Mouse (Mus musculus) left cerebral cortex, adult 9 months (tissue): ENCODE data around the gene Sccpdh.

ENCODE experiments used
- DNase-seq, 2 experiments: peaks; one replicate each; pipeline ENCODE4 v3.0.0; 2022; ENCODE audit warnings: low spot score in 2 of 2

The Sccpdh gene

DNA sequence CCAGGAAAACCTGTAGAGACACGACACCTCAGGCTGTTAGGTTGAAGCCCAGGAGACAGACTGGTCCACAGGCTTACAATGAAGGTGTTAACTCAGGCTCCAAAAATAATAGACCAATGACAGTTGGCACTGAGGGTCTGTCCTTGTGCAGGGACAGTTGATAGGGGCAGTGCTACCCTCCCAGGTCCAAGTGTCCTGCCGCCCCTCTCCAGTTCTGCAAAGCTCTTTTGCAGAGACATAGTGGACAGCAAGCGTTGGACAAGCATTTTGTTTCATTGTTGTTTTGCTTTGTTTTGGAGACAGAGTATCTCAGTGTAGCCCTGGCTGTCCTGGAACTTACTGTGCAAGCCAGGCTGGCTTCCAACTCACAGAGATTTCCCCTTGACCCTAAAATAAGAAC is 63.4 kb downstream of the Sccpdh start:
- DNase-seq, result no peak

DNA sequence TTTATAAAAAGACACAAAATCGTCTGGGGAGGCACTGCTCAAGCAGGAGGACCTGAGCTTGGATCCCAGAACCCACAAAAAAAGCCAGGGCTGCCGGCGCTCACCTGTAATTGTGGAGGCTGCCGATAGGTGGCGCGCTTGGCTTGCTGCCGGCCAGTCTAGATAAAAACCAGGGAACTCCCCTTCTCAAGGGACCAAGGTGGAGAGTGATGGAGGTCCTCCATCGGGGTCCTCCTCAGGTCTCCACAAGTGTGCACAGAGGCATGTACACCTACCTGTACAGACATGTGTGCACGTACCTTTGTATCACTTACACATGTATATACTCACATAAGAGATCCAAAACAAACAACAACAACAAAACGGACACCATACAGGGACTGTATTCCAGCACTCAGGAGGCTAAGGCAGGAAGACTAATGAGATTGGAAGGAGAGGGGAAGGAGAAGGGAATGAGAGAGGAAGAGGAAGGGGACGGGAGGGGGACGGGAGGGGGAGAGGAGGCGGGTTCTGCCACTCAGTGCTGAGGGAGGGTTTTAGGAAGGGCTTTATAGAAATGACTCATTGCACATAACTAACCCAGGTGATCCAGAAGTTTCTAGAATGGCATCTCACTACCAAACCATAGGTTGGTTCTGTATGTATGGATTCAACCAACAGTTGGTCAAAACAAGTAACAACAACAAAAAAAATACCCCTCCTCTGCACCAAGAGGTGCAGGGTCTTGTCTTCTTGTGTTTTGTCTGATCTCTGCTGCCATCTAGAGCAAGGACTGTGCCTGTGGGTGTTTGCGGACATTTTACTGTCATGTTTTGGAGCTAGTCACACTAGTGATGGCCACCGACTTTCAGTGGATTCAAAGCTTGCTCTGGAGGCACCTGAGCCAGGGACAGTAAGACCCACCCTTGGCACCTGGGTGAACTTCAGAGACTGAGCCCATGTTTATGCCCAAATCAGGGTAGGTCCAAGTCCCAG is 66.8 kb downstream of the Sccpdh start:
- peak in 1 of 2 experiments; percentile 69 for DNase-seq

DNA sequence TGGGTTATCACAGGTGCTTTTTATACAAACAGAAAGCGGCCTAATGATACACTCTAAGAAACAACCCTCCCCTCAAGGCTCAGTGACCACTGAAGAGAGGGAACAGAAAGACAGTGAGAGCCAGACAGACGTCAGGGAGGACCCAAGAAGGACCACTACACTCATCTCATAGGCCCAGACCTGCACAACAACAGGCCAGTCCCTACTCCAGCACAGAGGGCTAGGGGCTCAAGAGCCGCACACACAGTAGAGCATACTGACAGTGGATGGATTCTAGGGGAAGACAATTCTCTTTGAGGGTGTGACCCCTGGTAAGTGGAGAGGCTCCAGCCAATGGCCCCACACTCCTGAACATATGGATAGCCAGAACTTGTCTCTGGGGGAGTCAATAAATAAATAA is 68.5 kb downstream of the Sccpdh start:
- DNase-seq, result no peak
